Mouse (Mus musculus) embryo, embryonic 9.5 days (tissue): ENCODE measurements at regions not wholly inside any gene's neighbourhood (a gene's known extent, or its start where the extent isn't known, plus 50 kb on each side); places are given as distances from the start of the nearest gene placed in this dataset.

Source experiments
- DNase-seq: peaks from one replicate; pipeline ENCODE4 v3.0.0-alpha.2; 2017; ENCODE audit errors: extremely low spot score

GRCm38 (mm10) chr2:21908813-21909480 lies 318.4 kb upstream of the Myo3a start:
- DNase-seq, result no peak

GRCm38 (mm10) chr2:21909481-21909966 lies 317.8 kb upstream of the Myo3a start:
- DNase-seq, result peak; percentile 70

GRCm38 (mm10) chr2:21917804-21918690 lies 309.3 kb upstream of the Myo3a start:
- DNase-seq, result peak; percentile 72

GRCm38 (mm10) chr2:21919091-21919490 lies 308.2 kb upstream of the Myo3a start:
- no peak for DNase-seq

DNA sequence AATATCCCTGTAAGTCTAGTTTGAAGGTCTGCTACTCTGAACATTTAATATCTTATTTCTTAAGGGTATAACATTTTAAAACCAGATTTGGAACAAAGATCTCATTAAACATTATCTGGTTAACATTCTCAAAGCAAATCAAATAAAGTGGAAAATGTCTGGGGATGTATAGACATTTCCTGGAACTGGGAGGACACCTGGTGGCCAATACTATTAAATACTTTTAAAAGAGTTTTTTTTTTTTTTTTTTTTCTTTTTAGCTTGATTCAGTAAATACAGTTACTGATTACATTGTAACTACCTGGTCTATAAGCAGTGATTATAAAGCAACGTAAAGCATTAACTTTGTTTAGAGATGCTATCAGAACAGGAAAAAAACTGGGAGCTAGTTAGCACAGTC lies 299.6 kb upstream of the Myo3a start:
- DNase-seq, result no peak

DNA sequence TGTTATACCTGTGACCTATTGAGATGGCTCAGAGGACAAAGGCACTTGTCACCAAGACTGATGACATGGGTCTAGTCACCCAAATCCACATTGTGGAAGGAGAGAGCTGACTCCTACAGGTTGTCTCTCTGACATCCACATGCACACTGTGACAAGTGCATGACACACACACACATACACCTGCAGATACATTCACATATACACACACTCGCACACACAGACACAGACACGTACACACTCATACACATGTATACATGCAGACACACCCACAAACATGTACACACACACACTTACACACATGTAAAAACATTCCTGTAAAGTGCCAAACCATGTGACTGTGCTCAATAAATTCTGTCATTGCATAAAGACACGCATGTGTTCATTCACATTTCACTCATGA lies 287.3 kb upstream of the Myo3a start:
- DNase-seq, result no peak

DNA sequence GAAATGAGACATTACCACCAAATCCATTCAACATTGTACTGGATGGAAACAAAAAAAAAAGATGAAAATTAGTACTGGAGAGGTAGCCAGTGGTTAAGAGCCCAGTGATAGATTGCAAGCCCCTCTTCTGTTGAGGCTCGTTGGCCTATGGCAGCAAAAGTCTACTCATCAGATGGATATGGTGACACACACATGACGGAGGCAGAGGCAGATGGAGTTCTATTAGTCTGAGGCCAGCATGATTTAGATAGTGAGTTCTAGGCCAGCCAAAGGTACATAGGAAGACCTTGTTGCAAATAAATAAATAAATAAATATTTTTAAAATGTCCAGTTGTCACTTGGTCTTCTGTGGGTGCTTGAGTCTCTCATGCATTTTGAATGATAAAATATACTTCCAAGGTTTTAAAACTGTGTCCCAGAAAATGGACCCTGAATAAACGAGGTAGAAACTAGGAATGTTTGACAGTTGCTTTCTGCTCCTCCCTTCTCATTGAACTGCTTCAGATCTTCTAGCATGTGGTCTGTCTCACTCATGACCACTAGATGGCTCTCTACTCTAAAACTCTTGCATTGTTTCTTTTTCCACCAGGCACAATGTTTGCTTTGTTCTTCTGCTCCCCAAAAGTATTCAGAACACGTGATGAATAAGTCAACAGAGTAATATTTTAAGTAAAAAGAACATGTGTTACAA lies 286.4 kb upstream of the Myo3a start:
- peak; percentile 41 for DNase-seq

- no peak for DNase-seq
Observed at GRCm38 (mm10) chr2:21941488-21942000, 285.8 kb upstream of the Myo3a start.

DNA sequence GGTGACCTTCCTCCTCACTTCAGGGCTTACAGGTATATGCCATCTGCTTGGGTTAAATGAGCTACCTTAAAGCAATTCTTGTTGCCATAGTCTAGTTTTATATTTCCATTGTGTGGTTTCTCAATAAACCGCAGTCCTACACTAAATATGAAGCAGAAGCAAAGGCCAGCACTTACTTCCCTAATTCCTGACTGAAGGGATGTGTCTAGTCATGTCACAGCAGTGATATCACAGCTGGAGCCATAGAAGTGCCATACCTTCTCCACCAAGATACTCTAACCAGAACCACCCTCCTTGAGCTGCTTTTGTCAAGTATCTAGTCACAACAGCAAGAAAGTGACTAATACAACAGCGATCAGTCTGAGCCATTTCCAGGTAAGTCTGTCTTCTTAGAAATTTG lies 283.6 kb upstream of the Myo3a start:
- DNase-seq, result no peak

DNA sequence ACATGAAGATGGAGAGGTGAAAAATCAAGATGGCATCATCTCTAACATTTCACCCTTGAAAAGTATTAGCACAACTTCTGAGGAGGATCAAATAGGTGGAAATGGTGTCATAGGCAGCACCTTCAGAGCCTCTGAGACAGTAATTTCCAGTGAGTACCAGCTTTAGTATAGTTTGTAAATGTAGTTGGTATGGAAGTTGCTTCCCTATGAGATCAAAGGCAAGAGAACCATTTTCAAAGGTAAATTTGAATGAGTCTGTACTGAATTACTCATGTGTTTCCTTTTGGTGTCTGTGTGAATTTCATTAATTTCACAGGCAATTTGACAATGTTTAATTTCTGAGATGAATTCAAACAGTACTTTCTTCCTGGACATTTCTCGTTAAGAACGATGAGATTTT lies 280.8 kb upstream of the Myo3a start:
- DNase-seq, result no peak

- no peak for DNase-seq
Observed at GRCm38 (mm10) chr2:21951279-21951678, 276.0 kb upstream of the Myo3a start.

- no peak for DNase-seq
Observed at GRCm38 (mm10) chr2:21956112-21956963, 271.0 kb upstream of the Myo3a start.

- peak; percentile 74 for DNase-seq
Observed at GRCm38 (mm10) chr2:21958365-21958764, 268.9 kb upstream of the Myo3a start.

DNA sequence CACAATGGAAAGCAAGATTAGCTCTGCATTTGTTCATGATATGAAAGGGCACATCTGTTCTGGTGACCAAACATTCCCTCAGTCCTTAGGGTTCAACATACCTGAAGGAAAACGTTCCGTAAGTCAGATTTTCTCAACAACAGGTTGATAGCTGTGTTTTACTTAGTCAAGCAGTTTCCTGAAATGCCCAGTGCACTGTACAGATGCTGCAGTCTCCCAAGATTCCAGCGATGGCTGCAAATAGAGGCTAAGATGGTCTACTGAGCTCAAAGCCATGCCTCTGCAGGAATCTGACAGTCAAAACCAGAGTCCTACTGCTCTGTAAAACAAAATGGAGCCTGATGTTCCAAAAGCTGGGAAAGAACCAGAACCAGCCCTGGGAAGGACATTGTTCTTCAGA lies 268.5 kb upstream of the Myo3a start:
- DNase-seq, result no peak

DNA sequence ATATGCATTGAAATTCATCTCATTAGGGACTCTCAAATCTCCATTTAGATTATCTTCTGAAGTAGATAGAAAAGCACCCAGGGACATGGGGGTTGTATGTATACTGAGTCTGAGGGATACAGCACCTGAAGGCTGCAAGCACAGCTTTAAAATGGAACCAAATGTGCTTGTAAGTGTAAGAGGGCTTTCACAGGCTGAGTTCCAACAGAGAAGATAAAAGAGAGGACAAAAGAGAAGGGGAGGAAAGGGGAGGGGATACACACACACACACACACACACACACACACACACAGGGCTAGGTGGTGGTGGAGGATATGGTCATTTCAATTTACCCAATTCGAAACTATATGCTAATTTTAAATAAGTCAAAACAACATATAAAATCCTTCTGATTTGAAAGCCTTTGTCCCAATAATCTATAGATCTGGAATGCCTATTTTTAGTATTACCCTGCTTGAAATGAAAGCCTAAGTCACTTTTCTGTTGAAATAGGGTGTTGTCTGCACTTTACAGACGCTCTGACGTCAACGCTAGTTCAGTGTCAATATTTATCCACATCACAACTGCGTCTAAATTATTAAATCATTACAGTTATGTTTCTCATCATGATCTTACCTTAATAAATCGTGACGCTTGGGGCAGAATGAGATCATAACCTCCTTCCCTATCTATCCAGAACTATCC lies 263.8 kb upstream of the Myo3a start:
- no peak for DNase-seq

GRCm38 (mm10) chr2:21964027-21964605 lies 263.2 kb upstream of the Myo3a start:
- DNase-seq, result peak; percentile 65

DNA sequence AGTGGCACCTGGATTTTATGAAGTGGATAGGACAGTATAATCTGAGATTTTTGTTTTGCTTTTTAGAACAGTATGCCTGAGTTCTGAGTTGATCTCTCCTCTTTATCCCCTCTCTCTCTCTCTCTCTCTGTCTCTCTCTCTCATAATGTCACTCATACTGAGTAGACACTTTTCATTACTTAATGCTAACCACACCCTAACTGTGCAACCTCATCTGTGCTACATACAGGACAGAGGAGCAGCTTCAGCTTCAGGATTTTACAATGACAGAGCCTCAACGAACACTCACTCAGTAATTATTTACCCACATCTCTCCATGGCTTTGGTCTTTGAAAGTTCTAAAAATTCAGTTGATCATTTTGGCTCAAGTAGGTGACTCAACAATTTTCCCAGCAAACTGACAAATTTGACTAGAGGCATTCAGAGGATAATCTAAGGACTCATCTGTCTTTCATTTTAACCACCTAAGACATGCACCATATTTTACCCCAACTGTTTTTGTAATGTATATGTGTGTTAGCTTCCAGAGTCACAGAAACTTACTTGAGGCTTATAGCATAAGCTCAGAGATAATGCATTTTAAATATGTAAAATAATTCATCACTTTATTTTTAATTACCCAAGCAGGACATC lies 256.4 kb upstream of the Myo3a start:
- DNase-seq, result no peak

GRCm38 (mm10) chr2:21974599-21974998 lies 252.7 kb upstream of the Myo3a start:
- no peak for DNase-seq

DNA sequence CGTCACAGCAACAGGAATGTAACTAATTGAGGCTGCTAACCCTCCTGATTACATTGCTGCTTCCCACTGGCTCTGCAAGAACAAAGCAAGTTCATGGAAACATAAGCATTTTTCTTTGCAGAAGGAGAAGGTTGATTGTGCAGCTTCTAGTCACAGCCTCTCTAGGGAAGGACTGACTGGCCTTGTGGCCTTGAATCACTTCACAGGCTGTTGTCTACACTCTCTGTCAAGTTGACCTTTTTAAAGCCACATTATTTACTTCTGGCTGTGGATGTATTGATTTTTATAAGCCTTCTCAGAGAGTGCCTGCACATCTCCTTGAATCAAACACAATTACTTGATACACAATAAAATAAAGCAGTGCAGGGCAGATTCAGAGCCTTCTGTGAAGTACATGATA lies 251.8 kb upstream of the Myo3a start:
- DNase-seq, result no peak

GRCm38 (mm10) chr2:21976337-21976736 lies 251.0 kb upstream of the Myo3a start:
- no peak for DNase-seq
